Mouse (Mus musculus) cerebellum, adult 8-10 months (tissue): ENCODE data around the gene Mks1.

Source experiments
- DNase-seq: peaks from one replicate; pipeline ENCODE4 v3.0.0; 2022

Mks1 gene

DNA sequence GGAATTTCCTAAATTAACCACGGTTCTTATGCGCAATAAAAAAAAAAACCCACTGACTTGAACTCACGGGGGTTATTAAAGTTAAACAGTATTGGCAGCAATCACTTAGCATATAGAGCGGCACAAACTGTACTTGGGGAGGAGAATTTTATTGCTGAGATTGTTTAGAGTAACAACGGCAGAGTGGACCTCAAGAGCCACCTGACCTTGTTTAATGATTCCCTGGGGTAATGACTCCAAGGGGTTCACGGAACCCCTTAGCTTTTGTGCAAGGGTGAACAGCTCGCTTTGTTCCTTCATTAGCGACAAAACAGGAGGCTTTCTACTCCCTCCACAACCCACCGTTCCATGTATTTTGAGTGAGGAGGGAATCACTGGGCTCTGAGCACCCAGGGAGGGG lies 26.8 kb downstream of the Mks1 start:
- no peak for DNase-seq

DNA sequence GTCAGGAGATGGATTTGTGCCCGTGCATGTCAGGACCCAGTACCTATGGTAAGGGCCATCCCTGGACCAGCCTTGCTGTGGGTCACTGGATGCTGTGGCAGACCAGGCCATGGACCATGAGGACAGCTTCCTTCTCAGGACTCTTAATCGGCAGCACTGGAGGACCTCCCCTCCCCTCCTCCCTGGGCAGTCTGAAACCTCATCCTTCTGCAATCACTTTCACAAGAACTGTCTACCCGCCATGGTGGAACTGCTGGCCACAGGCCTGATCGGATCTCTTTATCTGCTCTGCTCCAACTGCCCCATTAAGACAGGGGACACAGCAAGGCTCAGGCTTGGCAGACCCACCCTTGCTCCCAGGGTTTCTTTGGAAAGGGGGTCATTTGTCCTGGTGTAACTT lies 28.7 kb downstream of the Mks1 start:
- DNase-seq: no peak

DNA sequence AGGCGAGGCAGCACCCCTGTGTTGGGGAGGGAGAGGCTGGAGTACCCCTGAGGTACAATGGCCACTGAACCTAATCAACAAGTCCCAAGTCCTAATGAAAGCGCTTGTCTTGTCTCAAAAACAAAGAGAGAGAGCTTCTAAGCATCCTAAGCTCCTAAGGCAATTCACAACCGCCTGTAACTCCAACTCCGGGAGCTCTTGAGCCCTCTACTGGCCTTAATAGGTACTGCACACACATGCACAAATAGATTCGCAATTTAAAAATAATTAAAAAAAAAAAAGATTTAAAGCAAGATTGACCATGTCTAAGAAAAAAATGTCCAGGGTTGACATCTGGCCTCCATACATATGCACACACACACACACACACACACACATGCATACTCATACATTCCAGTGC lies 30.5 kb downstream of the Mks1 start:
- DNase-seq: no peak

DNA sequence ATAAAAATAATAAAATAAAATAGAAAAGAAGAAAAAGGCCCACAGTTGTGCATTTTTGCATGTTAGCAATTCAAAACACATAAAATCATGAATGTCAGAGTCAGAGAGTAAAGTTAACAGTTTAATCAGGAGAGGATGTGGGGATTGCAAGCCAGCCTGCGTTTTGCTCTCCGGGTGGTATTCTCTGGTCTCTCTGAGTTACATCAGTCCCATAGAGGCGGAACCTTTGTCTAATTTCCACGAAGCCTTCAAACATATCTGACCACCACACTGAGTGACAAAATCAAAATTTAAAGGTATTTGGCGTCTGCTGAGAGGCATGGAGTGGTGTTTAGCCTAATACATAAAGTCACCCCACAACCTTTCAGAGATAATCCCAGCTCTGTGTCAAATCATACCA lies 31.8 kb downstream of the Mks1 start:
- DNase-seq: no peak

DNA sequence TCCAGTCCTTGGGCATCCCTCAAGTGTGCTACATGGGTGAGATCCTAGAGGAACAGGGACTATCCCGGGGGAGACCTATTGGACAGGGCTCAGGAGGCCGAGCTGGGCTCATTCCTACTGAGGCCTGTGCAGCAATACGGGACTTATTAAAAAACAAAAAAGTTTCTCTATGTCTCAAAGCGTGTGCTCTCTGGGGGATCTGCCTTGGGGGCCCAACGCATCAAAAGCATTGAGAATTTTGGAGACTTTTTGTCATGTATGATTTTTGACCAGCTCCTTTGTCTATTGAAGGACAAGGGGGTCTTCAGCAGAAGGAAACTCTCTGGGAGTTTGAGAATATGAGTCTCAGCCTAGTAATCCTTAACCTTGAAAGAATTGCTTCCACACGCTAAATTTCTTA lies 39.2 kb downstream of the Mks1 start, which contains the start of gene Olfr462:
TSS of gene Olfr462 (minus strand) at position 101 of the 400 bp plus-strand sequence.
- DNase-seq: no peak

DNA sequence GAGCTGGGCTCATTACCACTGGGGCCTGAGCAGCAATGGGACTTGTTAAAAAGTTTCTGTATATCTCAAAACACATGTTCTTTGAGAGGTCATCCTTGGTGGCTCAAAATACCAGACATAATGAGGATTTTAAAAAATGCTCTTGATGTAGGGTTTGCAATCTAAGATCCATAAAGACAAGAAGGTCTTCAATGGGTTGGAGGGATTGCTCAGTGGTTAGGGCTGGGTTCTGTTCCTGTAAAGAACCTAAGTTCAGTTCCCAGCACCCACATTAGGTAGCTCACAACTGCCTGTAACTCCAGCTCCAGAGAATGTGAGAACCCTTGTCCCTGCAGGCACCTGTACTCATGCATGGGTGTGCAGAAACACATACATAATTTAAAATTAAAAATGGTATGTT lies 44.3 kb downstream of the Mks1 start, which contains the start of gene Olfr463:
TSS of gene Olfr463 (minus strand) at position 101 of the 400 bp plus-strand sequence.
- no peak for DNase-seq

DNA sequence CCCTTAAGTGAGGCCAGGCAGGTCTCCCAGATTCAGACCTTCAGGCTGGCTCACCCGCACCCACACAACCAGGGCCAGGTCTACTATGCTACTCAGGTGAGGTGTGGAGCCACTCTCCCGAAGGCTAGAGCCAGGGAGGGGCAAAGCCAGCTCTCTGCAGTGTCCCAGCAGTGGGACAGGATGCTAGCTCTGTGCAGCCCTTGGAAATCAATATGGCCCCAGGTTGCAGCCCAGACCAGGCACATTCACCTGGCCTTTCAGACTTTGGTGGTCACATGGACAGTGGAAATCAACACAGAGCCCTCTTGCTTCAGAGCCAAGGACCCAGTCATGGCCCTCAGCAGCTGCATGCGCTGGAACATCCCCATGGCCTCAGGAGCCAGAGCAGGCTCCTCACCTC lies 51.3 kb downstream of the Mks1 start:
- no peak for DNase-seq
